Mouse (Mus musculus): ENCODE results near the gene Mrvi1. TPM values are rescaled to one million over a fixed set of nuclear protein-coding genes. Genes with fewer than 3 reads are reported as not detected.

The Mrvi1 gene
- polyA plus RNA-seq, 1 experiment: 1.2 TPM

DNA sequence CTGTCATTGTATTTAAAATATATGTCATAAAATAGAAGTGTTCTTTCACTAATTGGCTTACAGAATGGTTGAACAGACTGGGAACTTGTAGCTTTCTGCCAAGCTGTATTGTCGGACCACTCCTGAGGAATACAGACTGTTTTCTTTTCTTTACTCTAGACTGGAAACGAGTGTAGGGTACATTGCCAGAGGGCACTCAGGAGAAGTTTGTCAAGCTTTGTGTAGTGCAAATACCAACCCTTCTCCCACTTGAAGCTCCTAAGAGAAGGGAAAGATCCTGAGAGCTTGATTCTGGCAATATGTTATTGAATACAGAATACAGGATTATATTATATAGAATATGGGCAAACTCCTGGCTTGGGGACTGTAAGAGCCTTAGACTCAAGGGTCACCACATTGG, 48.3 kb downstream of the Mrvi1 start:
- Histone ChIP-seq H3K36me3 (ENCODE audit: control insufficient read depth, insufficient read depth) (no peaks in the 10 kb centered on the region), H3K79me2 (ENCODE audit: control insufficient read depth, insufficient read depth) (no peaks in the 10 kb centered on the region), H3K4me2 (ENCODE audit: low read depth) (no peak overlapping the region), H3K4me3 (no peak overlapping the region), H3K27me3 (ENCODE audit: control insufficient read depth, insufficient read depth, insufficient read length) (no peaks in the 10 kb centered on the region), H3ac (ENCODE audit: control insufficient read depth, insufficient read length) (no peak overlapping the region)
- TF ChIP-seq POLR2A (IDR thresholded peaks at IDR 0.05; ENCODE audit: insufficient read length, low read depth) (no peak), TCF12 (IDR thresholded peaks at IDR 0.05; ENCODE audit: insufficient read depth, poor library complexity, severe bottlenecking) (no peak), MYOG (IDR thresholded peaks at IDR 0.05; ENCODE audit: control insufficient read depth in 1 of 3, insufficient read depth in 1 of 3, insufficient read length in 2 of 3, low read depth in 2 of 3) (no peak), TCF3 (IDR thresholded peaks at IDR 0.05; ENCODE audit: insufficient read length, low read depth) (no peak), USF1 (IDR thresholded peaks at IDR 0.05; ENCODE audit: low read depth) (no peak), E2F4 (IDR thresholded peaks at IDR 0.05; ENCODE audit: insufficient read depth) (no peak), POLR2AphosphoS2 (IDR thresholded peaks at IDR 0.05; ENCODE audit: insufficient read length, low read depth) (no peak), SRF (IDR thresholded peaks at IDR 0.05; ENCODE audit: control insufficient read depth, insufficient read length, low read depth) (no peak), MAX (IDR thresholded peaks at IDR 0.05; ENCODE audit: low read depth) (no peak), MYOD1 (IDR thresholded peaks at IDR 0.05; ENCODE audit: control insufficient read depth in 1 of 3, insufficient read length in 2 of 3, low read depth in 2 of 3) (no peak), REST (IDR thresholded peaks at IDR 0.05; ENCODE audit: insufficient read depth, insufficient read length) (no peak), CEBPB (IDR thresholded peaks at IDR 0.05; ENCODE audit: insufficient read depth, poor library complexity, severe bottlenecking) (no peak)

DNA sequence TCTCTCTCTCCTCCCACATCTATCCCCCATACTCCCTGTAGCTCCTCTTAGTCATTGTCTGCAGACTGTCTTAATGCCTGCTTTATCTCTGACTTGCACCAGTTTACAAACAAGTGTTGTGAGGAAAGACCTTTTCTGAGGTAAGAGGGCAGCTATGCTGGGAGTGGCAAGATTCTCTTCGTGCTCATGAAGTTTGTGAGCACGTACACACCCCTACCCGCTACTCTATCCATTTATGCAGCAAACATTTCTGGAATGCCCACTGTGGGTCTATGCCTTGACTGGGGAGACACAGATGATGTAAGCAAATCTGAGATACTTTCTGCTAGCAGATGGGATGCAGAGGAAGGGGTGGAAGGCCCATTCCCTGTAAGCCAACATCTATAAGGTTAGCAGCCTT, 48.9 kb downstream of the Mrvi1 start:
- Histone ChIP-seq H3ac (ENCODE audit: control insufficient read depth, insufficient read length) (no peak overlapping the region), H3K36me3 (ENCODE audit: control insufficient read depth, insufficient read depth) (no peaks in the 10 kb centered on the region), H3K4me3 (no peak overlapping the region), H3K27me3 (ENCODE audit: control insufficient read depth, insufficient read depth, insufficient read length) (no peaks in the 10 kb centered on the region), H3K79me2 (ENCODE audit: control insufficient read depth, insufficient read depth) (no peaks in the 10 kb centered on the region), H3K4me2 (ENCODE audit: low read depth) (no peak overlapping the region)
- TF ChIP-seq SRF (IDR thresholded peaks at IDR 0.05; ENCODE audit: control insufficient read depth, insufficient read length, low read depth) (no peak), E2F4 (IDR thresholded peaks at IDR 0.05; ENCODE audit: insufficient read depth) (no peak), CEBPB (IDR thresholded peaks at IDR 0.05; ENCODE audit: insufficient read depth, poor library complexity, severe bottlenecking) (no peak), MYOG (IDR thresholded peaks at IDR 0.05; ENCODE audit: control insufficient read depth in 1 of 3, insufficient read depth in 1 of 3, insufficient read length in 2 of 3, low read depth in 2 of 3) (no peak), REST (IDR thresholded peaks at IDR 0.05; ENCODE audit: insufficient read depth, insufficient read length) (no peak)

GRCm38 (mm10) chr7:110930118-110930854, 52.0 kb downstream of the Mrvi1 start:
- Histone ChIP-seq H3K36me3 (ENCODE audit: control insufficient read depth, insufficient read depth) (no peaks in the 10 kb centered on the region), H3K27me3 (ENCODE audit: control insufficient read depth, insufficient read depth, insufficient read length) (no peaks in the 10 kb centered on the region), H3K4me3 (no peak overlapping the region), H3K79me2 (ENCODE audit: control insufficient read depth, insufficient read depth) (no peaks in the 10 kb centered on the region), H3K4me2 (ENCODE audit: low read depth) (peak overlapping the region; percentile 30), H3ac (ENCODE audit: control insufficient read depth, insufficient read length) (no peak overlapping the region)
- no peak for TF ChIP-seq MAX (IDR thresholded peaks at IDR 0.05; ENCODE audit: low read depth)
- TF ChIP-seq TCF3 (IDR thresholded peaks at IDR 0.05; ENCODE audit: insufficient read length, low read depth): no peak
- TF ChIP-seq REST (IDR thresholded peaks at IDR 0.05; ENCODE audit: insufficient read depth, insufficient read length): no peak

- TF ChIP-seq TCF3 (IDR thresholded peaks at IDR 0.05; ENCODE audit: insufficient read length, low read depth): no peak
- TF ChIP-seq REST (IDR thresholded peaks at IDR 0.05; ENCODE audit: insufficient read depth, insufficient read length): no peak
- TF ChIP-seq USF1 (IDR thresholded peaks at IDR 0.05; ENCODE audit: low read depth): no peak
- no peak for TF ChIP-seq POLR2AphosphoS2 (IDR thresholded peaks at IDR 0.05; ENCODE audit: insufficient read length, low read depth)
- no peak for TF ChIP-seq E2F4 (IDR thresholded peaks at IDR 0.05; ENCODE audit: insufficient read depth)
- TF ChIP-seq MYOD1 (IDR thresholded peaks at IDR 0.05; ENCODE audit: control insufficient read depth in 1 of 3, insufficient read length in 2 of 3, low read depth in 2 of 3): no peak
- no peaks in the 10 kb centered on the region for H3K79me2 ChIP-seq (ENCODE audit: control insufficient read depth, insufficient read depth)
- no peak overlapping the region for H3K4me2 ChIP-seq (ENCODE audit: low read depth)
- no peak overlapping the region for H3ac ChIP-seq (ENCODE audit: control insufficient read depth, insufficient read length)
- no peak overlapping the region for H3K4me3 ChIP-seq
- no peaks in the 10 kb centered on the region for H3K36me3 ChIP-seq (ENCODE audit: control insufficient read depth, insufficient read depth)
- no peaks in the 10 kb centered on the region for H3K27me3 ChIP-seq (ENCODE audit: control insufficient read depth, insufficient read depth, insufficient read length)
Observed at GRCm38 (mm10) chr7:110926562-110926961, 55.7 kb downstream of the Mrvi1 start.

DNA sequence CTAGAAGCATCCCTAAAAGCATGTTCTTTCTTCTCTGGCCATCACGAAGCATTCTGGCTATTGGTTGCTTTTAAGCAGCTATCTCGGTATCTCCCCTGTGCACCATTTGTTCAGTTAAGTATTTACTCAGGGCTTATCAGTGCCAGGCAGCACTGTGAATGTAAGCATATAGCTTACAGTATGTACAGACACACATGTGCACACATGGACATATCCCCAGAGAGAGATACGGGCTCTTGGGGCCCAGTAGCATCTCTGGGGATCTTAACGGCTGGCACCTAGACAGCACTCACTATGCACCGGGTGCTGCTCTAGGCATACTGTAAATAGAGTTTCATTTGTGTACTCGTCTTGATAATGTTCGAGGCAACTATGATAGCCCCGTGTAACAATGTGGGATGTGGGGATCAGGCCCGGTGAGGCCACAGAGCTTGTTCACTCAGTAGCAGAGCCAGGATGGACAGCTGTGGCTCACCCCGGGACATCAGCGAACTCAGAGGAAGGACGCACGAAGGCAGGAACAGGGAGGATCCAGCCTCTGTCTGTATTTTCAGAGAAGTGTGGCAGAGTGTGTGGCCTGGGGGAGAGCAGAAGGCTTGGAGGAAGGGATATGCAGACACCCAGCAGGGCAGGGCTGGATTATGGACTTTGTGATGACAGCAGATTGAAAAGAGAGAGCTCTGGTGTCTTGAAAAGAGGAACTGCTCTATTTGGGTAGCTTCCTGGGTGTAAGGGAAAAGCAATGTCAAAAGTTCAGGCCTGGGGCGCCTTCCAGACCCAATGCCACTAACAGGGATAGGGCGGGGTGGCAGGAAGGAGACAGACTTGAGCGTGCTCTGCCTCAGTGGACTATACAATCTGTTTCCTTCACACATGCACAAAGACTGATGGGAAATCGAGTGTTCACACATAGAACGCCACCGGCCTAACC, 61.7 kb downstream of the Mrvi1 start:
- Histone ChIP-seq H3K4me2 (ENCODE audit: low read depth) (no peak overlapping the region), H3K36me3 (ENCODE audit: control insufficient read depth, insufficient read depth) (no peaks in the 10 kb centered on the region)

More for the DNA sequence above, 61.7 kb downstream of the Mrvi1 start:
- H3K27me3 ChIP-seq (ENCODE audit: control insufficient read depth, insufficient read depth, insufficient read length): no peaks in the 10 kb centered on the region
- H3K79me2 ChIP-seq (ENCODE audit: control insufficient read depth, insufficient read depth): no peaks in the 10 kb centered on the region
- TF ChIP-seq POLR2AphosphoS2 (IDR thresholded peaks at IDR 0.05; ENCODE audit: insufficient read length, low read depth): no peak
- no peak for TF ChIP-seq MAX (IDR thresholded peaks at IDR 0.05; ENCODE audit: low read depth)
- TF ChIP-seq SRF (IDR thresholded peaks at IDR 0.05; ENCODE audit: control insufficient read depth, insufficient read length, low read depth): no peak
- no peak overlapping the region for H3ac ChIP-seq (ENCODE audit: control insufficient read depth, insufficient read length)
- H3K4me3 ChIP-seq: no peak overlapping the region
